Mouse (Mus musculus) limb, embryonic 10.5 days (tissue): ENCODE measurements around the gene Nptn. TPM values are rescaled to one million over a fixed set of nuclear protein-coding genes. Genes with fewer than 3 reads are reported as not detected.

Experiments used
- DNase-seq: peaks from one replicate; pipeline ENCODE4 v3.0.0-alpha.2; 2017; ENCODE audit warnings: low spot score
- H3K27ac ChIP-seq: fragments of 300-500 bp; sonication (generic); 2 replicates; pipeline ENCODE4 v1.5.1; 2016; ENCODE audit warnings: mild to moderate bottlenecking
- H3K27me3 ChIP-seq: fragments of 300-500 bp; sonication (generic); 2 replicates; pipeline ENCODE4 v1.6.1; 2016; ENCODE audit warnings: low read depth, mild to moderate bottlenecking; ENCODE audit not compliant: poor library complexity, severe bottlenecking
- H3K36me3 ChIP-seq: fragments of 300-500 bp; sonication (generic); 2 replicates; pipeline ENCODE4 v1.6.1; 2016; ENCODE audit warnings: mild to moderate bottlenecking, moderate library complexity
- H3K4me1 ChIP-seq: fragments of 300-500 bp; sonication (generic); 2 replicates; pipeline ENCODE4 v1.6.1; 2016
- H3K4me3 ChIP-seq: fragments of 300-500 bp; sonication (generic); 2 replicates; pipeline ENCODE4 v1.5.1; 2016; ENCODE audit warnings: mild to moderate bottlenecking, moderate library complexity
- H3K9me3 ChIP-seq: fragments of 300-500 bp; sonication (generic); replicated peaks from 2 replicates; pipeline ENCODE4 v1.6.1; 2016; ENCODE audit warnings: mild to moderate bottlenecking
- WGBS: fragments of 180-500 bp; shearing (Covaris S2); methylation state at CpG from one replicate; pipeline ENCODE4 v1.1.7; 2016; 5-methylcytosine and 5-hydroxymethylcytosine counted together
- polyA plus RNA-seq: library from polyadenylated mRNA; unstranded; fragments of >200 nt; fragmentation: Nextera tagmentation; extraction: Ambion mirVana; gene quantifications from 2 replicates; pipeline ENCODE4 v1.2.1, GENCODE M21; 2016

Gene Nptn
- polyA plus RNA-seq, 1 experiment from 2014 or later: 50.5 TPM

GRCm38 (mm10) chr9:58648406-58649264 lies 66.6 kb downstream of the Nptn start:
- no peaks in the 10 kb centered on the region for H3K4me1 ChIP-seq
- 91% methylated on average over 6 of the region's 6 CpGs for WGBS

GRCm38 (mm10) chr9:58649265-58649626 lies 67.2 kb downstream of the Nptn start:
- no peaks in the 10 kb centered on the region for H3K9me3 ChIP-seq
- WGBS: 90% methylated on average over 4 of the region's 4 CpGs
- no peaks in the 10 kb centered on the region for H3K4me1 ChIP-seq
- H3K27ac ChIP-seq: no peak overlapping the region
- no peaks in the 10 kb centered on the region for H3K27me3 ChIP-seq
- H3K36me3 ChIP-seq: peaks cover 22% of the 10 kb centered on the region
- H3K4me3 ChIP-seq: no peak overlapping the region
- DNase-seq: no peak

More at GRCm38 (mm10) chr9:58648406-58649264, 66.6 kb downstream of the Nptn start:
- Histone ChIP-seq H3K27ac (no peak overlapping the region), H3K27me3 (no peaks in the 10 kb centered on the region), H3K4me3 (no peak overlapping the region), H3K9me3 (no peaks in the 10 kb centered on the region), H3K36me3 (peaks cover 28% of the 10 kb centered on the region)
- DNase-seq: no peak

GRCm38 (mm10) chr9:58651993-58652392 lies 70.0 kb downstream of the Nptn start:
- 68% methylated on average over 4 of the region's 4 CpGs for WGBS
- H3K9me3 ChIP-seq: no peaks in the 10 kb centered on the region
- H3K27me3 ChIP-seq: no peaks in the 10 kb centered on the region
- DNase-seq: no peak
- H3K4me3 ChIP-seq: no peak overlapping the region
- no peak overlapping the region for H3K27ac ChIP-seq
- no peaks in the 10 kb centered on the region for H3K4me1 ChIP-seq
- peaks cover 6% of the 10 kb centered on the region for H3K36me3 ChIP-seq

GRCm38 (mm10) chr9:58654494-58654893 lies 72.5 kb downstream of the Nptn start:
- Histone ChIP-seq H3K27me3 (no peaks in the 10 kb centered on the region), H3K27ac (no peak overlapping the region), H3K4me3 (no peak overlapping the region), H3K9me3 (no peaks in the 10 kb centered on the region), H3K36me3 (peaks cover 19% of the 10 kb centered on the region), H3K4me1 (no peaks in the 10 kb centered on the region)
- 90% methylated on average over 4 of the region's 4 CpGs for WGBS
- DNase-seq: no peak

GRCm38 (mm10) chr9:58656396-58656795 lies 74.4 kb downstream of the Nptn start:
- 69% methylated on average over 2 of the region's 2 CpGs for WGBS
- Histone ChIP-seq H3K4me3 (no peak overlapping the region), H3K27me3 (no peaks in the 10 kb centered on the region), H3K27ac (no peak overlapping the region), H3K4me1 (no peaks in the 10 kb centered on the region), H3K36me3 (peaks cover 21% of the 10 kb centered on the region), H3K9me3 (no peaks in the 10 kb centered on the region)
- DNase-seq: no peak

- no peak overlapping the region for H3K4me3 ChIP-seq
- no peaks in the 10 kb centered on the region for H3K9me3 ChIP-seq
- WGBS: 95% methylated on average over 2 of the region's 2 CpGs
- DNase-seq: no peak
- no peak overlapping the region for H3K27ac ChIP-seq
- no peaks in the 10 kb centered on the region for H3K27me3 ChIP-seq
- no peaks in the 10 kb centered on the region for H3K4me1 ChIP-seq
- peaks cover 18% of the 10 kb centered on the region for H3K36me3 ChIP-seq
Observed at GRCm38 (mm10) chr9:58656824-58657223, 74.8 kb downstream of the Nptn start.

GRCm38 (mm10) chr9:58657735-58658512 lies 75.9 kb downstream of the Nptn start:
- Histone ChIP-seq H3K4me3 (no peak overlapping the region), H3K27me3 (no peaks in the 10 kb centered on the region), H3K36me3 (peaks cover 28% of the 10 kb centered on the region), H3K27ac (peak overlapping the region; percentile 7; the same call in 1 of the 2 replicates), H3K9me3 (no peaks in the 10 kb centered on the region), H3K4me1 (no peaks in the 10 kb centered on the region)
- WGBS: 87% methylated on average over 5 of the region's 5 CpGs
- DNase-seq: no peak

GRCm38 (mm10) chr9:58658596-58659309 lies 76.7 kb downstream of the Nptn start:
- no peak for DNase-seq
- no peaks in the 10 kb centered on the region for H3K4me1 ChIP-seq
- no peaks in the 10 kb centered on the region for H3K9me3 ChIP-seq
- H3K36me3 ChIP-seq: peaks cover 30% of the 10 kb centered on the region
- WGBS: 89% methylated on average over 4 of the region's 4 CpGs
- no peaks in the 10 kb centered on the region for H3K27me3 ChIP-seq
- no peak overlapping the region for H3K4me3 ChIP-seq
- H3K27ac ChIP-seq: peak overlapping the region; percentile 7; the same call in 1 of the 2 replicates

GRCm38 (mm10) chr9:58659331-58659730 lies 77.3 kb downstream of the Nptn start:
- WGBS: 83% methylated on average over 3 of the region's 3 CpGs
- H3K27ac ChIP-seq: 0 out of 2 replicates have a peak overlapping the region, but pooled peaks have one; percentile 32

GRCm38 (mm10) chr9:58659989-58660388 lies 77.9 kb downstream of the Nptn start:
- Histone ChIP-seq H3K27ac (no peak overlapping the region), H3K9me3 (no peaks in the 10 kb centered on the region), H3K4me1 (peaks cover 8% of the 10 kb centered on the region), H3K36me3 (peaks cover 30% of the 10 kb centered on the region), H3K27me3 (no peaks in the 10 kb centered on the region), H3K4me3 (no peak overlapping the region)
- WGBS: 89% methylated on average over 9 of the region's 9 CpGs
- no peak for DNase-seq

More at GRCm38 (mm10) chr9:58659331-58659730, 77.3 kb downstream of the Nptn start:
- H3K4me3 ChIP-seq: no peak overlapping the region
- H3K36me3 ChIP-seq: peaks cover 30% of the 10 kb centered on the region
- peaks cover 4% of the 10 kb centered on the region for H3K4me1 ChIP-seq
- H3K27me3 ChIP-seq: no peaks in the 10 kb centered on the region
- DNase-seq: no peak
- H3K9me3 ChIP-seq: no peaks in the 10 kb centered on the region

- Histone ChIP-seq H3K36me3 (peaks cover 37% of the 10 kb centered on the region), H3K27me3 (no peaks in the 10 kb centered on the region), H3K27ac (peak overlapping the region; percentile 14; the same call in 1 of the 2 replicates), H3K4me1 (peaks cover 8% of the 10 kb centered on the region), H3K4me3 (no peak overlapping the region), H3K9me3 (no peaks in the 10 kb centered on the region)
- WGBS: 95% methylated on average over 3 of the region's 3 CpGs
- no peak for DNase-seq
Observed at GRCm38 (mm10) chr9:58660673-58661072, 78.6 kb downstream of the Nptn start.

GRCm38 (mm10) chr9:58662007-58662406 lies 80.0 kb downstream of the Nptn start:
- Histone ChIP-seq H3K36me3 (peaks cover 38% of the 10 kb centered on the region), H3K9me3 (no peaks in the 10 kb centered on the region), H3K27ac (no peak overlapping the region), H3K4me3 (no peak overlapping the region), H3K4me1 (peaks cover 8% of the 10 kb centered on the region), H3K27me3 (no peaks in the 10 kb centered on the region)
- no peak for DNase-seq
- 91% methylated on average over 4 of the region's 4 CpGs for WGBS
